Mouse (Mus musculus) urinary bladder, postnatal 14 days (tissue): ENCODE results near the gene Pomc.
"Not testable (repeated sequence)": the region's sequence is repeated elsewhere in the genome, so short reads cannot be mapped to it uniquely, and the experiment has no call there.

Source experiments
- DNase-seq: peaks from one replicate; pipeline ENCODE4 v3.0.0; 2021; ENCODE audit warnings: low spot score

Pomc gene

GRCm38 (mm10) chr12:3954651-3955050 is at the start of gene Pomc:
Pomc (plus strand) TSS chr12:3954951.
- no peak for DNase-seq

- no peak for DNase-seq
Measured at GRCm38 (mm10) chr12:3905436-3905835, 49.3 kb upstream of the Pomc start.

- DNase-seq = no peak
Measured at GRCm38 (mm10) chr12:3906308-3906707, 48.4 kb upstream of the Pomc start.

- no peak for DNase-seq
Measured at GRCm38 (mm10) chr12:3907008-3907407, 47.7 kb upstream of the Pomc start.

GRCm38 (mm10) chr12:3907418-3907817 is 47.3 kb upstream of the Pomc start:
- no peak for DNase-seq

- DNase-seq = no peak
Measured at GRCm38 (mm10) chr12:3910466-3911093, 44.2 kb upstream of the Pomc start.

GRCm38 (mm10) chr12:3911831-3912348 is 42.9 kb upstream of the Pomc start:
- no peak for DNase-seq

- DNase-seq = no peak
Measured at GRCm38 (mm10) chr12:3915852-3916251, 38.9 kb upstream of the Pomc start.

GRCm38 (mm10) chr12:3917668-3918341 is 36.9 kb upstream of the Pomc start:
- no peak for DNase-seq

- DNase-seq = no peak
Measured at GRCm38 (mm10) chr12:3918577-3918976, 36.2 kb upstream of the Pomc start.

- DNase-seq = no peak
Measured at GRCm38 (mm10) chr12:3919423-3919822, 35.3 kb upstream of the Pomc start.

GRCm38 (mm10) chr12:3926127-3926526 is 28.6 kb upstream of the Pomc start:
- peak; percentile 70 for DNase-seq

- DNase-seq = no peak
Measured at GRCm38 (mm10) chr12:3928841-3929240, 25.9 kb upstream of the Pomc start.

GRCm38 (mm10) chr12:3930090-3930865 is 24.5 kb upstream of the Pomc start:
- DNase-seq = not testable (repeated sequence)

- no peak for DNase-seq
Measured at GRCm38 (mm10) chr12:3942026-3942425, 12.7 kb upstream of the Pomc start.

GRCm38 (mm10) chr12:3944454-3945073 is 10.2 kb upstream of the Pomc start:
- DNase-seq = no peak

- no peak for DNase-seq
Measured at GRCm38 (mm10) chr12:3947503-3947902, 7.2 kb upstream of the Pomc start.

- no peak for DNase-seq
Measured at GRCm38 (mm10) chr12:3955371-3955770, 620 bp downstream of the Pomc start.

GRCm38 (mm10) chr12:3956351-3956750 is 1.6 kb downstream of the Pomc start:
- DNase-seq = no peak

- peak; percentile 74 for DNase-seq
Measured at GRCm38 (mm10) chr12:3959791-3960543, 5.2 kb downstream of the Pomc start.

- no peak for DNase-seq
Measured at GRCm38 (mm10) chr12:3960553-3960952, 5.8 kb downstream of the Pomc start.

- DNase-seq = no peak
Measured at GRCm38 (mm10) chr12:3967196-3967595, 12.4 kb downstream of the Pomc start.
